Mouse (Mus musculus): ENCODE results near the gene Ghrh.

DNA sequence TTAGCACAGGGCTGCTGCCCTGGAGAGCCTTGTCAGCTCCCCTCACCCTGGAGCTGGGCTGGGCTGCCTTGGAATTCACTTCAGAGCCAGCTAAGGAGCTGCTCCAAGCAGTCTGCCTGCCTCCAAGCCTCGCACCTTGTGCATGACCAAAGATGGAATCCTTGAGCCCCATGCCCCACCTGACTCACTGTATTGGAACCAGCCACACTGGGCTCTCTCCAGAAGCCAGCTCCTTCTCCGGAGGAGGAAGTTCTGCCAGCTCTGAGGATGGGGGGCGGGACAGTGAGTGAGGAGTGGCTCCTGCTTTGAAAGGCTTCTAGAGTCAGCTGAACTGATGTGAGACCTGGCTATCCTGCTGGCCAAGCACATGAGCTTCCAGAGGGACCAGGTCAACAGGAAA, 26.4 kb upstream of the Ghrh start:
- TF ChIP-seq CTCF (conservative IDR thresholded peaks at IDR 0.05; ENCODE audit: low read length) = no peak
- TF ChIP-seq POU5F1 (IDR thresholded peaks at IDR 0.05; ENCODE audit: borderline replicate concordance, low read length) = no peak
